In the genomic region with DNA sequence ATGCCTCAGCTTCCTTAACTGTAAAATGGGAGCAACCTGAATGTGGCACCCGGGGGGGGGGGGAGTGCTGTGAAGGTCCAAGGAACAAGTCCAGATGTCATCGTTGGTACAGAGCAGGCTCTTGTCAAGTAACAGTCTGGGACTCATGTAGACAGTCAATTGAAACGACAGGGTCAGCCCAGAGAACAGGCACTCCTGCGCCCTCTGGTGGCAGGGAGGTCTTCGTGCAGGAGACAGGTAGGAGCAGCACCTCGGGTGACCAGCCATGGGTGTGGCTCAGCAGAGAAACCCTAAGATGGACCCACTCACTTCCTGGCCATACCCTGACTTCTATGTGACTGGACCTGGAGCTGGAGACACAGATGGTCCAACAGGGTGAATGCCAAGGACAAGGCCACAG, we compare ENCODE assay signal across 10 mouse cellular contexts. TPM values are rescaled to one million over a fixed set of nuclear protein-coding genes. Genes with fewer than 3 reads are reported as not detected.
DNase-seq lines count a peak whose midpoint lies in the region; ATAC-seq and TF ChIP-seq lines count a peak whose summit lies in the region.
"Had no signal": no experiment of that assay in that cellular context is flagged by ENCODE, and none has a peak within 500 bp of the region (broad histone marks: within the 10 kb centered on the region; RNA-seq: fewer than 3 reads in every experiment).

No protein-coding gene starts in this region.

- H3K27ac ChIP-seq in gastrocnemius, adult 2 months: no peak overlapping the region
- no peak overlapping the region for H3K27ac ChIP-seq in ES-E14 (ENCODE audit: insufficient read depth, low read depth, low read length, poor library complexity, severe bottlenecking)
- H3K27ac ChIP-seq in liver, embryonic 14.5 days: no peak overlapping the region
- H3K27ac ChIP-seq in stomach, postnatal 0 days (replicated peaks): no peak overlapping the region
- no peak overlapping the region for H3K27ac ChIP-seq in limb, embryonic 10.5 days

- DNase-seq in gastrocnemius, adult 2 months: no peak
- DNase-seq in gastrocnemius, postnatal 36 days: no peak
- peak; percentile 25 for DNase-seq in ES-E14 (ENCODE audit: low read depth, low spot score)
- peak in 1 of 3 experiments; percentile 15 for DNase-seq in liver, embryonic 14.5 days (ENCODE audit: low read depth in 3 of 3, low spot score in 3 of 3)
- DNase-seq in stomach, postnatal 0 days (ENCODE audit: low spot score): peak; percentile 14
- DNase-seq in limb, embryonic 10.5 days (ENCODE audit: low spot score): no peak
- no peak for DNase-seq in Muller cell, postnatal 12 days (ENCODE audit: inconsistent ontology term)
- DNase-seq: cerebellum, adult 9-11 months; left cerebral cortex, postnatal 4 days had no signal

- no peak overlapping the region for H3K9ac ChIP-seq in ES-E14 (ENCODE audit: insufficient read depth, low read depth, low read length, poor library complexity, severe bottlenecking)
- H3K9ac ChIP-seq in liver, embryonic 14.5 days (replicated peaks): no peak overlapping the region
- no peak overlapping the region for H3K9ac ChIP-seq in stomach, postnatal 0 days (ENCODE audit: low read length)

- no peak overlapping the region for H3K4me2 ChIP-seq in liver, embryonic 14.5 days (ENCODE audit: low read depth)
- H3K4me2 ChIP-seq in stomach, postnatal 0 days (replicated peaks; ENCODE audit: low read depth): no peak overlapping the region

- no peak overlapping the region for H3K4me3 ChIP-seq in gastrocnemius, adult 2 months
- no peak overlapping the region for H3K4me3 ChIP-seq in ES-E14 (ENCODE audit: insufficient read depth in 1 of 2, low read depth in 1 of 2, low read length in 2 of 2, poor library complexity in 1 of 2, severe bottlenecking in 1 of 2)
- H3K4me3 ChIP-seq in liver, embryonic 14.5 days (ENCODE audit: insufficient read depth in 1 of 2, low read depth in 2 of 2, low read length in 2 of 2): no peak overlapping the region
- no peak overlapping the region for H3K4me3 ChIP-seq in stomach, postnatal 0 days (ENCODE audit: low read depth, low read length)
- no peak overlapping the region for H3K4me3 ChIP-seq in limb, embryonic 10.5 days

- H3K9me3 ChIP-seq in ES-E14 (ENCODE audit: control insufficient read depth, insufficient read depth, low read depth, low read length): no peaks in the 10 kb centered on the region
- no peaks in the 10 kb centered on the region for H3K9me3 ChIP-seq in liver, embryonic 14.5 days (ENCODE audit: control insufficient read depth, low read length)
- H3K9me3 ChIP-seq in stomach, postnatal 0 days (ENCODE audit: control insufficient read depth, low read length): no peaks in the 10 kb centered on the region
- no peaks in the 10 kb centered on the region for H3K9me3 ChIP-seq in limb, embryonic 10.5 days (replicated peaks)

- intact Hi-C loops in gastrocnemius, adult 2 months (cut with DNase I): no loop called here
- intact Hi-C loops in gastrocnemius, postnatal 36 days (cut with DNase I): no loop called here

- WGBS in liver, embryonic 14.5 days (ENCODE audit: insufficient replicate concordance): 41% methylated on average over 6 of the region's 6 CpGs
- WGBS in stomach, postnatal 0 days: 75% methylated on average over 6 of the region's 6 CpGs
- 63% methylated on average over 6 of the region's 6 CpGs for WGBS in limb, embryonic 10.5 days

- H3K36me3 ChIP-seq in ES-E14 (ENCODE audit: control insufficient read depth, insufficient read depth, low read length, poor library complexity, severe bottlenecking): no peaks in the 10 kb centered on the region
- H3K36me3 ChIP-seq in liver, embryonic 14.5 days (replicated peaks; ENCODE audit: control insufficient read depth, insufficient read depth, low read depth): no peaks in the 10 kb centered on the region
- H3K36me3 ChIP-seq in stomach, postnatal 0 days (ENCODE audit: control insufficient read depth, insufficient read depth, low read length): no peaks in the 10 kb centered on the region
- H3K36me3 ChIP-seq in limb, embryonic 10.5 days: no peaks in the 10 kb centered on the region

- H3K27me3 ChIP-seq in liver, embryonic 14.5 days (ENCODE audit: control insufficient read depth, insufficient read depth, low read length): no peaks in the 10 kb centered on the region
- no peaks in the 10 kb centered on the region for H3K27me3 ChIP-seq in stomach, postnatal 0 days (ENCODE audit: control insufficient read depth, insufficient read depth, low read length)
- peaks cover 14% of the 10 kb centered on the region for H3K27me3 ChIP-seq in limb, embryonic 10.5 days (ENCODE audit: low read depth, poor library complexity, severe bottlenecking)

- TF ChIP-seq CTCF in gastrocnemius, adult 2 months (IDR thresholded peaks at IDR 0.05): peak; percentile 23; the same call in 1 of the 2 replicates
- peak; percentile 86 for TF ChIP-seq CTCF in liver, embryonic 14.5 days (IDR thresholded peaks at IDR 0.05; ENCODE audit: low read depth)
- TF ChIP-seq CTCF in stomach, postnatal 0 days (IDR thresholded peaks at IDR 0.05; ENCODE audit: low read depth): peak; percentile 41

- in situ Hi-C loops in ES-E14 (cut with MboI; ENCODE audit: low sequenced_read_pairs in 2 of 2, unreplicated experiment in 2 of 2): no loop called here

- ATAC-seq in liver, embryonic 14.5 days (ENCODE audit: insufficient read depth): no peak
- no peak for ATAC-seq in stomach, postnatal 0 days (ENCODE audit: low FRiP score, low TSS enrichment)
- ATAC-seq in cerebellum, adult (ENCODE audit: insufficient number of reproducible peaks, low FRiP score, low TSS enrichment): no peak

- TF ChIP-seq EP300 in liver, embryonic 14.5 days (IDR thresholded peaks at IDR 0.05; ENCODE audit: low read depth): no peak
- no peak for TF ChIP-seq EP300 in stomach, postnatal 0 days (optimal IDR thresholded peaks at IDR 0.05)

- H3K4me1 ChIP-seq in ES-E14 (ENCODE audit: control insufficient read depth in 2 of 2, insufficient read depth in 2 of 2, low read length in 2 of 2, poor library complexity in 1 of 2): no peaks in the 10 kb centered on the region
- no peaks in the 10 kb centered on the region for H3K4me1 ChIP-seq in liver, embryonic 14.5 days (replicated peaks; ENCODE audit: control insufficient read depth in 2 of 2, insufficient read depth in 2 of 2, low read length in 1 of 2)
- no peaks in the 10 kb centered on the region for H3K4me1 ChIP-seq in stomach, postnatal 0 days (replicated peaks; ENCODE audit: control insufficient read depth, insufficient read depth)
- H3K4me1 ChIP-seq in limb, embryonic 10.5 days: no peaks in the 10 kb centered on the region

TF ChIP-seq in ES-E14, 5 proteins besides CTCF, POLR2A, EP300 and RAD21:
- TF ChIP-seq ZC3H11A (IDR thresholded peaks at IDR 0.05; ENCODE audit: borderline replicate concordance, low read depth, low read length): peak; percentile 36; the same call in 1 of the 2 replicates
- no peak for TF ChIP-seq CHD2 (IDR thresholded peaks at IDR 0.05; ENCODE audit: low read depth, low read length)
- TF ChIP-seq ZNF384 (IDR thresholded peaks at IDR 0.05; ENCODE audit: low read depth, low read length): no peak
- TF ChIP-seq MAFK (IDR thresholded peaks at IDR 0.05; ENCODE audit: insufficient read depth, low read depth, low read length): no peak
TF ChIP-seq in ES-E14: peak in this region for 1.

RNA-seq across cellular contexts. Expression of gene Las1l, which starts 42.8 kb away (rescaled TPM):
- total RNA-seq in gastrocnemius, adult 2 months (2021): 10 to 100 TPM; 30.9 to 33.2 TPM
- total RNA-seq in gastrocnemius, postnatal 36 days (2021): 10 to 100 TPM; 23.6 to 27.9 TPM
- total RNA-seq in ES-E14 (2012; rRNA removed): 51.7 and 56.1 TPM in 2 replicates
- polyA plus RNA-seq in liver, embryonic 14.5 days (2012; rRNA removed): 9.2 and 13.3 TPM in 2 replicates
- polyA plus RNA-seq in liver, embryonic 14.5 days (2014; fragmentation: Nextera tagmentation; extraction: Ambion mirVana): 18.5 and 20.1 TPM in 2 replicates
- 33.7 and 35.8 TPM in 2 replicates for polyA plus RNA-seq in stomach, postnatal 0 days (2015; fragmentation: Nextera tagmentation; extraction: Ambion mirVana)
- polyA plus RNA-seq in limb, embryonic 10.5 days (2016; fragmentation: Nextera tagmentation; extraction: Ambion mirVana): 76.4 and 80.7 TPM in 2 replicates

Comparison
In these comparisons a context has a peak if more than half of its experiments do, and no peak if none do; other contexts are left out.
1. DNase-seq: peak in ES-E14 (single experiment) and stomach, postnatal 0 days (single experiment); none in gastrocnemius, adult 2 months (single experiment), gastrocnemius, postnatal 36 days (0 of 2), limb, embryonic 10.5 days (single experiment) and Muller cell, postnatal 12 days (single experiment).
2. CTCF ChIP-seq: peak in every context shown above with its lines; median percentile 86 in liver, embryonic 14.5 days; 41 in stomach, postnatal 0 days; 23 in gastrocnemius, adult 2 months.